Mouse (Mus musculus): ENCODE data around the gene Sbf2.

DNA sequence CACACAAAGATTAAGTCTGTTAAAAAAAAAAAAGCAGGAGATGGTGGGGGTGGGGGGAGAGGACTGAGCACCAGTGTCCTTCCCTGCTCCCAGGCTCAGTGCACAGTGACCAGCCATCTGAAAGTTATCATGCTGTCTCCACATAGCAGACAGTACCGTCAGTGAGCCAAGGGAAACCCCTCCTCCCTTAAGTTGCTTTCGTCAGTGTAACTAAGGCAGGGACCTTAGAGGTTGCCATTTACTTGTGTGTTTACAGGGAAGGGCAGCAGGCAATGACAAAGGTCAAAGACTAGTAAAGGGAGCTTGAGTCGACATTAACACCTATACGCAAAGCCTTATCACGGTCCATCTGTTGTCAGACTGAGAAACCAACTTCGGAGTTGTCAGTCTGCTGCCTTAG lies 311.8 kb downstream of the Sbf2 start:
- TF ChIP-seq CTCF (IDR thresholded peaks at IDR 0.05 in 2 of 3, conservative IDR thresholded peaks at IDR 0.05 in 1 of 3; ENCODE audit: control insufficient read depth in 1 of 3, insufficient read depth in 1 of 3, low read depth in 2 of 3, low read length in 3 of 3, poor library complexity in 1 of 3, severe bottlenecking in 1 of 3) (no peak), POLR2AphosphoS2 (IDR thresholded peaks at IDR 0.05; ENCODE audit: low read length) (no peak), JUND (IDR thresholded peaks at IDR 0.05; ENCODE audit: low read depth, low read length) (no peak), GATA1 (IDR thresholded peaks at IDR 0.05; ENCODE audit: low read depth, low read length) (no peak), POLR2A (IDR thresholded peaks at IDR 0.05; ENCODE audit: control insufficient read depth in 1 of 2, insufficient read depth in 1 of 2, low read depth in 1 of 2, low read length in 2 of 2, poor library complexity in 1 of 2) (no peak)
